Mouse (Mus musculus) embryonic stem cell, embryonic (primary cell): ENCODE results near the gene Crtc1.

Experiments
- CTCF ChIA-PET, 4 experiments: fragments of 300-600 bp in 2 of 4; fragments of 350-600 bp in 2 of 4; sonication (Branson Sonifier 250); formaldehyde crosslinking; loops; one replicate each; lab custom pipeline; 2022; ENCODE audit warnings: inconsistent platforms in 2 of 4; lab: Charles Lee
- POLR2A ChIA-PET, 4 experiments: fragments of 300-600 bp in 2 of 4; fragments of 350-600 bp in 2 of 4; sonication (Branson Sonifier 250); formaldehyde crosslinking; loops; one replicate each; lab custom pipeline; 2022; ENCODE audit warnings: antibody characterized with exemption in 4 of 4, inconsistent platforms in 1 of 4; lab: Charles Lee

The Crtc1 gene

GRCm38 (mm10) chr8:70347443-70347842 lies 91.9 kb downstream of the Crtc1 start:
- POLR2A ChIA-PET, result interaction anchor here in 3 of 4 experiments (0.6 to 2.3 kb wide), 7 partner anchors 9 to 274 kb away, joined by 3 to 8 read pairs (median 4); no protein-coding TSS in a partner anchor
- CTCF ChIA-PET, result interaction anchor here in 2 of 4 experiments (0.6 to 1.9 kb wide), 2 partner anchors 13 to 493 kb away, joined by 4 to 7 read pairs; no protein-coding TSS in a partner anchor

GRCm38 (mm10) chr8:70344279-70344678 lies 95.1 kb downstream of the Crtc1 start:
- ChIA-PET POLR2A (interaction anchor here (0.8 to 5.0 kb wide), 18 partner anchors 8 to 355 kb away, joined by 3 to 27 read pairs (median 5); partner anchors contain the start of genes Upf1 (in 4 of the 4), Homer3 (in 1 of the 4) and Jund (in 1 of the 4)), CTCF (interaction anchor here (0.5 to 4.2 kb wide), 41 partner anchors 8 to 448 kb away, joined by 3 to 29 read pairs (median 4); partner anchors contain the start of genes Upf1 (in 2 of the 4), Comp (in 1 of the 4), Fkbp8 (in 1 of the 4) and Gdf1 (in 1 of the 4))

DNA sequence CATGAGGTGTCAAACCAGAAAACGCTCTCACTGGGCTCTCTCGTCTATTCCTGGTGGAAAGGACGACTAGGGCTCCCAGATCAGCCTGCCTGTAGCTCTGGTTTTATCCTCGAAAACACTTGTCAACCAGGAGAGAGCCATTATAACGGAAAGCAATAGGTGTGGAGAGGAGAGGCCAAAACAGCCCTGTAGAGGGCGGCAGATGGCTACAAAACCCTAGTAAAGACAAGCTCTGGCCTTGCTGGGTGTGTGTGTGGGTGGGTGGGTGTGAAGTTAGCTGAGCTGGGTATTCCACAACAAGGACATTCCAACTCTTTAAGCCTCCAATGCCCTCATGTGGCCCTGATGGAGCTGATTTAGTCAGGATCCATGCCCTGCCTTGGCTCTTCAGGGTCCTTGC lies 95.7 kb downstream of the Crtc1 start:
- ChIA-PET POLR2A (interaction anchor here (0.8 to 5.0 kb wide), 17 partner anchors 9 to 355 kb away, joined by 3 to 27 read pairs (median 5); partner anchors contain the start of genes Upf1 (in 4 of the 4), Homer3 (in 1 of the 4) and Jund (in 1 of the 4)), CTCF (interaction anchor here (0.5 to 4.2 kb wide), 45 partner anchors 9 to 449 kb away, joined by 3 to 29 read pairs (median 4); partner anchors contain the start of genes Upf1 (in 2 of the 4), Comp (in 1 of the 4), Fkbp8 (in 1 of the 4) and Gdf1 (in 1 of the 4))

- CTCF ChIA-PET, result interaction anchor here in 3 of 4 experiments (0.5 to 4.2 kb wide), 28 partner anchors 9 to 301 kb away, joined by 3 to 29 read pairs (median 6); partner anchors contain the start of genes Upf1 (in 2 of the 3), Fkbp8 (in 1 of the 3), Gdf1 (in 1 of the 3) and Kxd1 (in 1 of the 3)
- POLR2A ChIA-PET, result interaction anchor here (1.2 to 5.0 kb wide), 13 partner anchors 8 to 356 kb away, joined by 3 to 27 read pairs (median 5); partner anchors contain the start of genes Upf1 (in 3 of the 4) and Jund (in 1 of the 4)
Measured at GRCm38 (mm10) chr8:70343076-70343475, 96.3 kb downstream of the Crtc1 start.

- POLR2A ChIA-PET, result interaction anchor here in 3 of 4 experiments (1.4 to 5.0 kb wide), 5 partner anchors 10 to 11 kb away, joined by 3 to 27 read pairs (median 26); partner anchors contain the start of gene Upf1 (in 2 of the 3)
- CTCF ChIA-PET, result interaction anchor here in 2 of 4 experiments (1.0 to 4.2 kb wide), 4 partner anchors 10 to 19 kb away, joined by 3 to 29 read pairs (median 6); partner anchors contain the start of gene Upf1 (in 1 of the 2)
Measured at GRCm38 (mm10) chr8:70342007-70342406, 97.4 kb downstream of the Crtc1 start.

GRCm38 (mm10) chr8:70340659-70341058 lies 98.7 kb downstream of the Crtc1 start:
- CTCF ChIA-PET, result interaction anchor here in 2 of 4 experiments (0.5 to 1.8 kb wide), 2 partner anchors 20 to 75 kb away, joined by 3 to 7 read pairs; no protein-coding TSS in a partner anchor
- POLR2A ChIA-PET, result interaction anchor here in 2 of 4 experiments (1.0 to 5.0 kb wide), 4 partner anchors 9 to 198 kb away, joined by 3 to 26 read pairs (median 10); partner anchors contain the start of gene Ell (in 1 of the 2)

DNA sequence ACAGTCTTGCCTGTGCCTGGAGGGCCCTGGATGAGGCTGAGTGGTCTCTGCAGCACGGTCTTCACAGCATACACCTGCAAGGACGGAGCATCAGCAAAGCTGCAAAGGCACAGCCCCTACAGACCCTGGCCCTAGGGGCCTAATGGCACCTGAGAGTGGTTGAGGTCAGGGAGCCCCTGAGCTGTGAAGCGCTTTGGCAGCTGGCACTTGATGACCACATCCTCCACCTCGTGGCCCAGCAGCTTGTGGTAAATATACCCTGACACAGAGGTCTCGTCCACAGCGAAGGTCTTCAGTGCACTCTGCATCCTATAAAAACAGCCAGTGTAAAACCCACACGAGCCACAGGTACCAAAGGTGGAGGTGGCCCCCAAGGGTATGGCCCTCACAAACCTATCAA lies 100.4 kb downstream of the Crtc1 start:
- ChIA-PET POLR2A (interaction anchor here in 2 of 4 experiments (0.9 to 3.6 kb wide), 7 partner anchors 9 to 500 kb away, joined by 3 to 16 read pairs (median 3); partner anchors contain the start of gene Upf1 (in 1 of the 2)), CTCF (interaction anchor here in 3 of 4 experiments (0.6 to 1.9 kb wide), 6 partner anchors 9 to 28 kb away, joined by 3 to 6 read pairs (median 3); partner anchors contain the start of gene Gdf1 (in 1 of the 3))

- CTCF ChIA-PET, result interaction anchor here (0.5 to 3.8 kb wide), 13 partner anchors 10 to 471 kb away, joined by 3 to 29 read pairs (median 3); no protein-coding TSS in a partner anchor
Measured at GRCm38 (mm10) chr8:70332878-70333202, 106.5 kb downstream of the Crtc1 start.

More at GRCm38 (mm10) chr8:70332878-70333202, 106.5 kb downstream of the Crtc1 start:
- POLR2A ChIA-PET, result interaction anchor here in 2 of 4 experiments (1.0 to 3.9 kb wide), 6 partner anchors 9 to 64 kb away, joined by 3 to 26 read pairs (median 13); partner anchors contain the start of gene Upf1 (in 1 of the 2)
